In the genomic region with DNA sequence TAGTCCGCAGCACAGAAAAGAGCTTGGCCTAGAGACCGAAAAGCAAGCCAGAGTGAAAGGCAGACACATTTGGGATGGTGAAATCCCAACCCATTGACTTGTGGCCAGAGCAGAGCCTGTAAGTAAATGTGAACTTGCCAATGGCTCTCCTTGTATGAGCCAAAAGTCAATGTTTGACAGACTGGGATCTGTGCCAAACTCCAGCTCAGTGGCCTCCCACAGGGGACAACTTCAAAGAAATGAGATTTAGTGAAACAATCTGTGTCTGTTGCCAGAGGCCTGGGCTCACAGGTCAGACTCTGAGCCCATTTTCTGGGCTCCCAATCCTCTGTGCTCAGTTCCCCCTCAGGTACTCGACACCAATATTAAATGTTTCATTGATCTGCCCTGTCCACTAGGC, we compare ENCODE assay signal across 8 mouse cellular contexts.
DNase-seq lines count a peak whose midpoint lies in the region; ATAC-seq lines count a peak whose summit lies in the region.
"Had no signal": no experiment of that assay in that cellular context is flagged by ENCODE, and none has a peak within 500 bp of the region (broad histone marks: within the 10 kb centered on the region; RNA-seq: fewer than 3 reads in every experiment).

No protein-coding gene starts in this region.

- no peaks in the 10 kb centered on the region for H3K36me3 ChIP-seq in heart, embryonic 16.5 days (ENCODE audit: control insufficient read depth, insufficient read depth)
- peaks cover 14% of the 10 kb centered on the region for H3K36me3 ChIP-seq in midbrain, embryonic 13.5 days

- no peaks in the 10 kb centered on the region for H3K27me3 ChIP-seq in heart, embryonic 16.5 days (ENCODE audit: control insufficient read depth, insufficient read depth, low read length)
- no peaks in the 10 kb centered on the region for H3K27me3 ChIP-seq in midbrain, embryonic 13.5 days

- peaks cover 24% of the 10 kb centered on the region for H3K4me1 ChIP-seq in heart, embryonic 16.5 days (ENCODE audit: control insufficient read depth, insufficient read depth, low read length)
- H3K4me1 ChIP-seq in midbrain, embryonic 13.5 days (replicated peaks) = peaks cover 13% of the 10 kb centered on the region

- H3K4me3 ChIP-seq in heart, embryonic 16.5 days (ENCODE audit: low read length) = no peak overlapping the region
- H3K4me3 ChIP-seq in midbrain, embryonic 13.5 days (replicated peaks) = no peak overlapping the region

- DNase-seq in NIH3T3 (ENCODE audit: low read depth) = peak; percentile 85
- DNase-seq in adrenal gland, postnatal 25 days = peak; percentile 65
- DNase-seq in kidney, postnatal 14 days = peak; percentile 93
- no peak for DNase-seq in left cerebral cortex, adult 11 months (ENCODE audit: low spot score)
- DNase-seq in spleen, postnatal 36 days (ENCODE audit: low spot score in 2 of 2) = no peak

- no peak overlapping the region for H3K9ac ChIP-seq in heart, embryonic 16.5 days (ENCODE audit: low read length)
- no peak overlapping the region for H3K9ac ChIP-seq in midbrain, embryonic 13.5 days (replicated peaks)

- peak; percentile 76; the same call in 1 of the 2 replicates for ATAC-seq in heart, embryonic 16.5 days (replicated peaks; ENCODE audit: extremely low read depth, insufficient read depth, low FRiP score)
- ATAC-seq in midbrain, embryonic 13.5 days = no peak

- 45% methylated on average over 3 of the region's 3 CpGs for WGBS in heart, embryonic 16.5 days
- whole genome bisulfite sequencing in midbrain, embryonic 13.5 days = 66% methylated on average over 3 of the region's 3 CpGs

- H3K9me3 ChIP-seq in heart, embryonic 16.5 days (replicated peaks; ENCODE audit: control insufficient read depth, low read length) = peaks cover 4% of the 10 kb centered on the region; the same call in 1 of the 2 replicates
- H3K9me3 ChIP-seq in midbrain, embryonic 13.5 days = no peaks in the 10 kb centered on the region

- no peak overlapping the region for H3K4me2 ChIP-seq in heart, embryonic 16.5 days (ENCODE audit: low read depth, low read length)
- H3K4me2 ChIP-seq in midbrain, embryonic 13.5 days (replicated peaks) = no peak overlapping the region

- H3K27ac ChIP-seq in heart, embryonic 16.5 days (ENCODE audit: low read length) = peak overlapping the region; percentile 41
- H3K27ac ChIP-seq in midbrain, embryonic 13.5 days = peak overlapping the region; percentile 55; the same call in 1 of the 2 replicates
- H3K27ac ChIP-seq: macrophage had no signal

Comparison
In these comparisons a context has a peak if more than half of its experiments do, and no peak if none do; other contexts are left out.
1. DNase-seq: peak in NIH3T3 (single experiment), adrenal gland, postnatal 25 days (single experiment) and kidney, postnatal 14 days (single experiment); none in left cerebral cortex, adult 11 months (single experiment) and spleen, postnatal 36 days (0 of 2).